Mouse (Mus musculus): Measurements from ENCODE around the gene Ahnak.
A peak's percentile ranks its signal among the peaks of the same experiment; 100 is the strongest.
"Not testable (repeated sequence)": the region's sequence is repeated elsewhere in the genome, so short reads cannot be mapped to it uniquely, and the experiment has no call there.

The Ahnak gene

DNA sequence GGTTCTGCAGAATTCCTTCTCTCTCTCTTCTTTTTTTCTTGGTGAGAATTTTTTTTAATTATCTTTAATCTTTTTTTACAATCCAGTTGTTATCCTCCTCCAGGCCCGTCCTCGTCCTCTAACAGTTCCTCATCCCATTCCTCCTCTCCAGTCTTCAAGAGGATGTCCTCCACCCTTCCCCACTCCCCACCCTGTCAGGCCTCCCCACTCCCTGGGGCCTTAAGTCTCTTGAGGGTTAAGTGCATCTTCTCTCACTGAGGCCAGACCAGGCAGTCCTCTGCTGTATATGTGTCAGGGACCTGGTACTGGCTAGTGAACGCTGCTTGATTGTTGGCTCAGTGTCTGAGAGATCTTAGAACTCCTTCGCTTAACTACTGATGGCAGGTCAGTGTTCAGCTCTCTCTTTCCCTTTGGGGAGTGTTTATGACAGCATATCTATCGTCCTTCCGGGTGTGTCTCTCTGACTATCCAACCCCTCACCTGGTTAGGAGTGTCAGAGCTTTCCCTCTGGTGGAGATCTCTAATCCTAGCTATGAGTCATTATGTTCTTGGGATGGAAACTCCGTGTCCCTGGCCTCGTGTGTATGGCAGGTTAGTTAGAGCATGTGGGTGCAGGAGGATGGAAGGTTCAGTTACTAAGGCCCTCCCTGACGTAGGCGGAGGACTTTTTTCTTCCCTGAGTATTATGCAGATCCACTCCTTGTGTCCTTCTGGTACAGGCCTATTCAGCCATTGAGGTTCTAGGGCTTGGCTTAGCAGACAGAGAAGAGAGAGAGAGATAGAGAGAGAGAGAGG is 5.9 kb downstream of the Ahnak start:
- no peak for DNase-seq (ENCODE audit: low read depth, low spot score)

DNA sequence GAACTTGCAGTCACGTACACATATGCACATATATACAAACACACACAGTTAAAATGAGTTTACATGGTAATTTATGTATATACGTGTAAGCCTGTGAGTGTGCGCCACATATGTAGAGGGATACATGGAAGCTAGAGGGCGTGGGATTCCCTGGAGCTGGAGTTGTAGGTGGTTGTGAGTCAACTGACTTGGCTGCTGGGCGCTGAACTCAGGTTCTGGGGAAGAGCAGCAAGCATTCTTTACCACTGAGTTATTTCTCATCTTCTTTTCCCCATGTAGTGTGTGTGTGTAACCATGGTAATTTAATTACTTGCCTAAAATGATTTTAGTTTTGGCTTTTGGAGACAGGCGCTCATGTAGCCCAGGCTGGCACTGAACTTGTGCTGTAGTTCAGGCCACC is 7.5 kb downstream of the Ahnak start:
- DNase-seq (ENCODE audit: low read depth, low spot score): no peak

DNA sequence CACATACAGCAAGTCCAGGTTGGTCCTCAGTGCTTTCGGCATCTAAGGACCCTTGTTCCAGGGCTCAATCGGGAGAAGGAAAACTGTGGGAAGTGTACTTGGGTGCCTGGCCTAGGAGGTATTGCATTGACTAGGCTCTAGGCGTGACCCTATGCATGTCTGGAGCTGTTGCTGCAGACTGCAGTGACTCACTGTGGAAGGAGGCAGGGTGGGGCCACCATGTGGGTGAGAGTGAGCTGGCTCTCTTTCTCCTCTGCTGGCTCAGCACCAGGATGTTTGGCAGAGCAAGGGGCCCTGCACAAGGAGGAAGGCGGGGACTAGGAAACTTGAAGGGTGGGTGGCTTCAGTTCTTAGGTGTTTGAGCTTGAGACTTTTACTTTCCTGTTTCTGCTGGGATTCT is 8.5 kb downstream of the Ahnak start:
- no peak for DNase-seq (ENCODE audit: low read depth, low spot score)

DNA sequence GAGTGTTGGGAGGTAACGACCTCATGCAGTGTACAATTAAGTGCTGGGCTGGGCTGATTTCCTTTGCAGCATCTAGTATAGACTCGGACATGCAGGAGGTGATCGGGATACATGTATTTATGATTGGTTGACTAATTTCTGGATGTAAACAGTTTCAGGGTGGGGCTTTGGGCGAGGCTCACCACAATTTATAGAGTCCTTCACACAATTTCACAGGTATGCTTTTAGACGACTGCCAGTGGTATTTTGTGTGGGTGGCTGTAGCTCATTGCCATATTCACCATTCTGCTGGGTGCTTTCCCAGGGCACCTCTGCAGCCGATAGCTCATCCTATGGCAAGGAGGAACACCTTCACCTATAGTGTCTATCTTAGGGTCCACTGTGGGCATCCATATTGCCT is 9.5 kb downstream of the Ahnak start:
- no peak for DNase-seq (ENCODE audit: low read depth, low spot score)

DNA sequence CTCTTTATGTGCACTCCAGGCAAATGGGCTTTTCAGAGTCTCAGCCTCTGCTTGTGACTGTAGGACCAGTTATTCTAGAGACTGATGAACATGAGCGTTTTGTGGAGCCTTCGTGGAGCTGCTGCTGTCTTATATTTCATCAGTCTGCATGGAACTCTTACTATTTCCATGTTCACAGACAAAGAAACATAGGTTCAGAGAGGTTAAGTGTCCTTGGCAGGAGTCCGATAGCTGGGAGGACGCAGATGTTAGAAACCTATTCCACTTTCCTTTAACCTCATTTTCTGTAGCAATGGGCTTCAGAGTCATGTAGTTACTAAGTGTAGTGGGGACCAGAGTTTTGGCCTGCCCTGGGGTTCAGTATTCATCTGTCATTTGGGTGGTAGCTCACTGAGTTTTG is 10.1 kb downstream of the Ahnak start:
- DNase-seq (ENCODE audit: low read depth, low spot score): no peak

DNA sequence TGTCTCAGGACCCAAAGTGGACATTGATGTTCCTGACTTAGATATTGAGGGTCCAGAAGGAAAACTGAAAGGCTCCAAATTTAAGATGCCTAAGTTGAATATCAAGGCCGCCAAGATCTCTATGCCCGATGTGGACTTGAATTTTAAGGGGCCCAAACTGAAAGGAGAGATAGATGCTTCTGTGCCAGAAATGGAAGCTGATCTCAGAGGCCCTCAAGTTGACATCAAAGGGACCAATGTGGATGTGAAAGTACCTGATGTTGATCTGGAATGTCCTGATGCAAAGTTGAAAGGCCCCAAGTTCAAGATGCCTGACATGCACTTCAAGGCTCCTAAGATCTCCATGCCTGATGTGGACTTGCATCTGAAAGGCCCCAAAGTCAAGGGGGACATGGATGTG is 17.8 kb downstream of the Ahnak start:
- not testable (repeated sequence) for DNase-seq (ENCODE audit: low read depth, low spot score)

DNA sequence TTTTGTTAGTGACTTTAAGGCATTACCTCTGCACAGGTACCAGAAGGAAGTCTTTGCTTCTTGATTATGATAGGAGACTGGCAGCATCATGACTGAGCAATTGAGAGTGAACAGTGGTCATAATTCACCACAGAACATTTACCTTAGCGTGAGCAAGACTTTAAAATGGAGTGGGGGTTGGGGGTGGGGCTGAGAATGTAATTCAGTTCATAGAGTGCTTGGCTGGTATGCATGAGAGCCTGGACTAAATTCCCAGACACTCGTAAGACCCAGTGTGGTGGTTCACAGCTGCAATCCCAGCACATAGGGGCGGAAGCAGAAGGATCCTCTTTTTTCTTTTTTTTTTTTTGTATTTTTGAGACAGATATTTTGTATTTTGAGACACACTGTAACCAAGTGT is 30.2 kb downstream of the Ahnak start:
- no peak for DNase-seq (ENCODE audit: low read depth, low spot score)

DNA sequence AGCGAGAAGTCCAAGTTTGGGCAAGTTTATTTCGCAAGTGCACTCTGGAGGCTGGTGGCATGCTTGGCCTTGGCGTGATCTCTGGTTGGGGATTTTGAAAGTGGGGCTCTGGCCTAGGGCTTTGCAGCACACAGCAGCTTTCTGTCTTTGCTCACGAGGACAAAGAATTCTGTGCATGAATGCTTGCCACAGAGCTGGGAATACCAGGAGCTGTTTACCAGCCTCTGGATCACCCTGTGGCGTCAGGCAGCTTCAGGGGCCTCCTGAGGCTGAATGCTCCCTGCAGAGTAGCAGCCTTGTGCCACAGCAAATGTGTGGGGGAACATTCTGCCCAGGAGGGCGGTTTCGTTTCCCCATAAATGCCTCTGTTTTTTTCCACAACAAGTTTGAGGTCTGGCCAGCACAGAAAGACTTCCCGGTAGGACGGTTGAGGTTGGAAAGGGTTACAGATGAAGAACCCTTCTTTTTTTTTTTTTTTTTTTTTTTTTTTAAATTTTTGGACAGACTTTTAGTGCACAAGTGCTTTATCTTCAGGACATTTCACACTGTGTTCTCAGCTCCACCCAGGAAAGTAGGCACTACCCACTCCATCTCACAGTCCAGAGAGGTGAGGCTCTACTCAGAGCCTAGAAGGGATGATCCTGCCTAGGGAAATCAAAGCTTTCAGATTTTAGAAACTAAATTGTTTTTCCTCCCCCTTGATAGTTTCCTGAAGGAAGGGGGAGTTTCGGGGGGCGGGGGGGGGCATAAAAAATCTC is 34.1 kb downstream of the Ahnak start:
- DNase-seq (ENCODE audit: low read depth, low spot score): no peak

DNA sequence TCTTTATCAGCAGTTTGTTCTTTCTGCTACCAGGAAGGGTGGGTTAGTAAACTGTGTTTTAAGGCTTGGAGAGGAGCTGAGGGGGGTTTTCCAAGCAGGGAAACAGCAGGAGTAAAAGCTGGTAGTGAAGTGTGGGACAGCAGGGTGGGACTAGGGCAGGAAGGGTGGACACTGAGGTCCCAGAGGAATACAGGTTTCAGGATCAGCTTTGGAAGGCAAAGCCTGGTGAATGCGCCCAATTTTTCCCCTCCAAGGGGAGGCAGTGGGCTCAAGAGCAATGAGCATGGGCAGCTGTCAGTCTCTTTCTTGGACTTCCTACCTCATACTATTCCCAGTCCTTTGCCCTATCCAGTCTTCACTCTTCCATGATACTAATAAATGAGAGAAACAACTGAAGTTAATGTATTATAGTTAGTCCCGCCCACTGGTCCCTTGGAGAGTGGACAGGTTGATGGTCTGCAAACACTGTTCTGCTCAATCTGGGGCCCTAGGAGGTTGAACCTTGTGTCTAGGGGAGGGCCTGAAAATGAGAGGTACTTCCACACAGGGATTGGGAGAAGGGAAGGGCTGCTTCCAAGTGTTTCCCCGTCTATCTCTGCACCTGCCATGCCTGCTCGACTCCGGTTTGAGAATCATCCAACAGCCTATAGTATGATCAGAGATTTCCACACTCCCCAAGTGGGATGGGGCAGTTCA is 36.6 kb downstream of the Ahnak start:
- DNase-seq (ENCODE audit: low read depth, low spot score): no peak

DNA sequence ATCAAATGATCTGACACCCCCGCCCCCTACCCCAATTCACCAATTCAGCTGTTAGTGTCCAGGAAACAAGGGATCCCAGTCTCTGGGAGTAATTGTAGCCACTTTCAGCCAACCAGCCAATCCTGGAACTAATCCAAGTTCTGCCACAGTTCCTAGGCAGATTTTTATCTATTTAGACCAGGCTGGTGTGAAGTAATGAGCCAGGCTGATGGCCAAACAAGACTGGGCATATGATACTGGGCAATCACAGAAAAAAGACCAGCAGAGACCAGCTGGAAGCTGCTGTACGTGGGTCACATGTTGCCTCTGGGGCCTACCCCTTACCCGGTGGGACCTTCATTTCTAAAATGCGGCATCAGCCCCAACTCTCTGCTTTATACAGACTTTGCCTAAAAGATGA is 37.5 kb downstream of the Ahnak start:
- DNase-seq (ENCODE audit: low read depth, low spot score): no peak

DNA sequence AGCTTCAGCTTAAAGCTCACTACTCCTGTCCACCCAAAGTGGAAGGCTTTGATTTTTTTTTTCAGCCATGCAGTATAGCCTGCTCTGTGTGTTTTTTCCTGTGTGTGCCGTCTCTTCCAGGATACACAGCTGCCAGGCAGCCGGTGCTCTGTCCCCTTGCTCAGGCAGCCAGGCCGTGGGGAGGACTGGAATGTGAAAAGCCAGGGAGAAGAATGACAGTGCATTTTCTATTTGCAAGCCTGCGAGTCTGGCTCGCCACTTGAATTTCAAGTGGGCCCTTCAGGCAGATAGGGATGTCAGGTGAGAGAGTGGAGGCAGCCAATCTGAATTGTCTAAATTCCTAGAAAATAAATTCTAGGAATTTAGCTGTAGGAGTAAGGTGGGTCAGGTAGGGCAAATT is 38.7 kb downstream of the Ahnak start:
- peak; percentile 26 for DNase-seq (ENCODE audit: low read depth, low spot score)

DNA sequence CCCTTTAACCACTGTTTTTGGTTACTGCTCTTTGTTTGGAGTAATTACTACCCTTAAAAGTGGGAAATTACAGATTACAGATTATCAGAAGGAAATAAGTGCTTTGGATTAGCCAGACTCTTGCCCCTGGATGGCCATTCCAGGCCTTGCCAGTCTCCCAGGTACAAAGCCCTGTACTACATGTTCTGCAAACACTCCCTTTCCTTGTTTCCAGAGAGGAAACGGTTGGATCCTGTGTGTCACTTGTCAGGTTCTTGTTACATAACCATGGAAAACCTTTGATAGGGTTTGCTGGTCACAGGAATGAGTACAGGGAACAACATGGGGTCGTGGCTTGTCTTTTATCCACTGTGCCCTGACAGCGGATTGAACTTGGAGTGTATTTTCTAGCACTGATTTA is 39.3 kb downstream of the Ahnak start:
- DNase-seq (ENCODE audit: low read depth, low spot score): no peak

DNA sequence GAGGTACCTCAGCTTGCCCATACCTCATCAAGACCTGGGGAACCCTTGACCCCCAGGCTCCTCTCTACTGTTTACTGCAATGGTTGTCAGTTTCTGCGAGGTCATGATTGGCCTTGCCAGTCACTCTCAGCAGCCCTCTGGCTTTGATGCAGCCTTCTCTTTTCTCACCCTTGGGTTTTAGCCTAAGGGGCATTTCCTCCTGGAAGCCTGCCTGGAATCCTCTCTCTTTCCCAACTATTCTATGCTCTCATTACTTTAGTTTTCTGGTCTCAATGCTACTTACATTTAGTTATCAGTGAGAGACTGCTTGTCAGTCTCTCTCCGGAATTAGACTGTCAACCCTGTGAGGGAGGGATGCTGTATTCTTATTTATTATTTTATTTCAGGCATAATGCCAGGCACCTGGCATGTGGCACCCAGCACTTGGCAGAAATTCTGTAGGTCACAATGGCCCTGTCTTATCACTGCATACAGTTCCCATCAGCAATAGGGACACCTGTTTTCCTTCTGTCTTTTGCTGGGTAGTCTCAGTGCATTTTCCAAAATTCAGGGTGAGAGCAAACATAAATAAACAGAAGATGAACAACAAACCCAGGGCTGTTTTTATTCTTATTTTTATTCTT is 40.7 kb downstream of the Ahnak start:
- no peak for DNase-seq (ENCODE audit: low read depth, low spot score)

DNA sequence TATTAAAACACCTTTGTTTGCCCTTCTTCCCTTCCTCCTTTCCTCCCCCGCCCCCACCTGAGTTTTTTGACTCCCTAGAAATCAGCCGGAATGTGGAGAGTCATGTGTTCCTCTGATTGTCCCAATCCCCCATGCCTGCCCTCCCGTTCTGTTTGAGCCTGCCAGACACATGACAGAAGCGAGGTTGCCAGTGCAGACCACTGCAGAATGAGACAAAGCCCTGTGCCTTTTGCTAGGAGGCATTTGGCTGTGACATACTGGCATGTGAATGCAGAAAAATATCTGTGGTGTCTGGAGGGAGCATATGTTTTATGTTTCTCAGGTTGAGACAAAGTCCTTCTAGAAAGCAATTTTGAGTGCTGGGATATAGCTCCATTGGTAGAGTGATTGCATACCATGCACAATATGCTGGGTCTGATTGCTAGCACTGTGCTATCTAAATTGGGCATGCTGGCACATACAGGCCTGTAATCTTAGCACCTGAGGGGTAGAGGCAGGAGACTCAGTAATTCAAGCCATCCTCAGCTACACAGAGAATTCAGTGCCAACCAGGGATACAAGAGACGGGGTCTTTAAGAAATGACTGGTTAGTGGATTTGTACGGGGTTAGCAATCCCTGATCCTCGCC is 43.5 kb downstream of the Ahnak start:
- DNase-seq (ENCODE audit: low read depth, low spot score): no peak

DNA sequence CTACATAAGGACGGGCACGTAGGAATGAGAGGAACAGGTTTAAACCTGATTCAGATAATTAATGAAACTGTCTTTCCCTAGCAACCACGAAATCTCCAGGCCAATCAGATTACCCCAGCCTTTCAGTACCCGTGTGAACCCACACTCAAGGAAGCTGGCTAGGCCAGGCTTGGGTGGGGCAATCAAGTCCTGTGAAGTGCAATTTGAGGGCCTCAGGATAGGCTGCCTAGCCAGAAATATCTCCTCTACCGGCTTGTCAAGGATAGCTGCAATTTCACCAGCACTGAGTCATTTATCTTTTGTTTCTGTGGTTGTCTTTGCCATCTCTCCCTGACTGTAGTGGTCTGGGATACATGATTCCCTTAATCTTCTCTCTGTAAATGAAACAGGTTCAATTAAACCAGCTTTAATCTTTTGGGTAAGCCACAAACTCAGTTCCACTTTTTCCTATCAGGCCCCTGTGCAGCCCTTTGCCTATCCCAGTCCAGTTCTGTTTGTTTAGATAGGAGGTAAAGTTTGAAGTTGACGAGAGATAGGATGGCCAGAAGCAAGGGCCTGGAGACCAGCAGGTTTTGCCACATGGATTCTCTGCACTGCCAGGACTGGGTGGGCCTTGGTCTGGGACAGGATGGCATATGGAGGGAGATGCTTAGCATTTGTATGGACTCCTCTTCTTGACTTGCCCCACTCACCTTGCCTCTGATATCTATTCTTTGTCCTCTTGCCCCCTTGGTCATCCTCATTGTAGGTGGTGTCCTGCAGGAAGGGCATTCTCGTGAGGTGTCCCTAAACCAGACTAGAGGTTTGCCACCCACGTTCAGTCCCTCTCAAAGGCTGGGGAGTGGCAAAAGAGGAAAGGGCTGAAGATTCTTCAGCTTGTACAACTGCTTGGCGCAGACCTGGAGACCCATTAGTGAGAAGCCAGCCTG is 44.6 kb downstream of the Ahnak start:
- DNase-seq (ENCODE audit: low read depth, low spot score): no peak

DNA sequence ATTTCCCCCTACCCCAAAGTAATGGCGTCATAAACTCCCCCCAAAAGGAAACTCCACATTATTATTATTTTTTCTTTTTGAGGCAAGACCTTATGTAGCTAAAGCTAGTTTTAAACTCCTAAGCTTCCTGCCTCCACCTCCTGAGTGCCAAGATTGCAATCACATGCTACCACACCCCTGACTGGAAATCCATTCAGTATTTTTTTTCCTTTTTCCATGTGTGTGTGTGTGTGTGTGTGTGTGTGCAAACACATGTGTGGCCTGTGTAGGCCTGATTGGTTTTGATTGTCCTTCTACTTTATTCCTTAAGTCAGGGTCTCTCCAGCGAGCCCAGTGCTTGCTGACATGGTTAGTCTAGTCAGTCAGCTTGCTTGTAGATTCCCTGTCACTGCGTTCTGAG is 45.4 kb downstream of the Ahnak start:
- DNase-seq (ENCODE audit: low read depth, low spot score): no peak

DNA sequence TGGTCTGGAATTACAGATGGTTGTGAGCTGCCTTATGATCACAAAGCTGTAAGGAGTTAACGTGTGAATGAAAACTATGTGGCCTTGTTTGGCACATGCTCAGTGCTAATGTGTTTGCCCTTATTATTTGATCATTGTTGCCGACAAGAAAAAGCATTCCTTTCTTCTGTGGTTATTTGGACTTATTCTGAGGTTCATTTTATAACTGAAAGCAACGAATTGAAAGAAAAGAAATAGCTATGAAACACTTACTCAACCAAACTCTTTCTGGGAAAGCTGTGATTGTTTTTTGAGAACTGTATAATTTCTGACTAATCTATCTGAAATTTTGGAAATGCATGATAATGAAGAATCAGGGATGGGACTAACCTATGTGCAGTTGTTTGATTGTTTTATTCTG is 46.0 kb downstream of the Ahnak start:
- no peak for DNase-seq (ENCODE audit: low read depth, low spot score)

DNA sequence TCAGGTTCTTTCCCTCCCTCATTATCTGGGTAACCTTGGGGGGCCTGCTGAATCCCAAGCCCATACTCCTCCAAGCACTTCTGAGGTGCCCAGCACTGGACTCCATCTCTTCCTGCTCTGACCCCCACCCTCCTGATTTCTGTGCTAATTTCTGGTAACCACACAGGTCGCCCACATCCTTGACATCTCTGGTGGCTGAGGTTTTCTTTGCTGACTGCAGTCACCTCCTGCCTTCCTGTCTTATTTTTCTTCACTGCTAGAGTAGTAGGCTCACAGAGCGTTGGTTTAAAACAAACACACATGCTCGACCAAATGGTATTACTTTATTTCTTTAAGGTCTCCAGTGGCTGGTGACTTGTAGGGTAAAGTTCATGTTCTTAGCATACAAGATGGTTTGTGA is 49.1 kb downstream of the Ahnak start:
- DNase-seq (ENCODE audit: low read depth, low spot score): no peak

DNA sequence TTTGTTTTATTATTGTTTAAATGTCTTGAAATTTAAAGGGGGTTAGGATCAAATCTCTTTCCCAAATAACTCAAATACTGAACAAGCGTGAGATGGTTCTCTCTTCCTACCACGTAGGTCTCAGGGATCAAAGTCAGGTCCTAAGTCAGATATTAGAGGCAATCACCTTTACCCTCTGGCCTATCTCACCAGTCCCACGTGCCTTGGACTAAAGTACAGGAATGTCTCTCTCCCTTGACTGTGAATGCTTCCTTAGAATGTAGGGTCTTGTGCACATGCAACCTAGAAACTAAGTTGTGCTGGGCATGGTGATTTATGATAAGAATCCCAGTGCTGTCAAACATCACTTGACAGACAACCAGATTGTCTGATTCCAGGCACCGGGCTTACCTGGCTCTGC is 50.2 kb downstream of the Ahnak start:
- DNase-seq (ENCODE audit: low read depth, low spot score): no peak

DNA sequence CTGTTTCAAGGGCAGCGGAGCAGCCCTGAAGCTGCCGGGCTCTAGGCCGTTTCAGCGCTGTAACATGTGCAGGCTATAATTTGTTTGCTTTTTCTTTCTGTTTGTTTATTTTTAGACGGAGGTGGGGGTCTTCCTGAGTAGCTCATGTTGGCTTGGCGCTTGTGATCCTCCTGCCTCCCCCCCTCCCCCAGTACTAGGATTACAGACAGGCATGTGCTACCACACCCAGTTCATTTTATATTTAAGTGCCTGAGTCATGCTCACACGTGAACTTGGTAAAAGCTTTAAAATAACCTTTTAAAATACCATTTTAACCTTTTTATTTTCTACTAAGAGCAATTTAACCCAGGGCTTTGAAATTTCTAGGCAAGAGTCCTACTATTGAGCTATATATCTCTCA is 50.8 kb downstream of the Ahnak start:
- no peak for DNase-seq (ENCODE audit: low read depth, low spot score)

DNA sequence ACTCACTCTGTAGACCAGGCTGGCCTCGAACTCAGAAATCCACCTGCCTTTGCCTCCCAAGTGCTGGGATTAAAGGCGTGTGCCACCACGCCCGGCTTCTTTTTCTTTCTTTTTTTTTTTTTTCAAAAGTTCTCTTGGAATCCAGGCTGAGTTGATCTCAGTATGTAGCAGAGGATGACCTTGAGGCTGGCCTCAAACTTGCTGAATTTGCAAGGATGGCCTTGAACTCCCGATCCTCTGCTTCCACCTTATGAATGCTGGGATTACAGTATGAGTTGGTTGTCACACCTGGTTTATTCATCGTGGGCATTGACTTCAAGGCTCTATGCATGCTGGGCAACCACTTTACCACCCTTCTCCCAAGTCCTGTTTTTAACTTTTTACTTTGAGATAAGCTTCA is 51.6 kb downstream of the Ahnak start:
- no peak for DNase-seq (ENCODE audit: low read depth, low spot score)

All from mesoderm, embryonic 11.5 days (tissue).